9 mouse cellular contexts compared by ENCODE assay signal in genomic region chr17:34028501-34029149, GRCm38 (mm10). TPM values are rescaled to one million over a fixed set of nuclear protein-coding genes. Genes with fewer than 3 reads are reported as not detected.
A peak's percentile ranks its signal among the peaks of the same experiment; 100 is the strongest.
DNase-seq lines count a peak whose midpoint lies in the region; ATAC-seq and TF ChIP-seq lines count a peak whose summit lies in the region.
"Had no signal": no experiment of that assay in that cellular context is flagged by ENCODE, and none has a peak within 500 bp of the region (broad histone marks: within the 10 kb centered on the region; RNA-seq: fewer than 3 reads in every experiment).

No protein-coding gene starts in this region.

- no peaks in the 10 kb centered on the region for H3K9me3 ChIP-seq in stomach, embryonic 14.5 days (ENCODE audit: control insufficient read depth, low read depth, low read length)
- no peaks in the 10 kb centered on the region for H3K9me3 ChIP-seq in stomach, postnatal 0 days (ENCODE audit: control insufficient read depth, low read length)
- no peaks in the 10 kb centered on the region for H3K9me3 ChIP-seq in intestine, embryonic 16.5 days (ENCODE audit: control insufficient read depth, low read length)
- no peaks in the 10 kb centered on the region for H3K9me3 ChIP-seq in neural tube, embryonic 15.5 days (replicated peaks)

- no peaks in the 10 kb centered on the region for H3K27me3 ChIP-seq in stomach, embryonic 14.5 days (ENCODE audit: control insufficient read depth, insufficient read depth, low read length)
- H3K27me3 ChIP-seq in stomach, postnatal 0 days (ENCODE audit: control insufficient read depth, insufficient read depth, low read length), result no peaks in the 10 kb centered on the region
- no peaks in the 10 kb centered on the region for H3K27me3 ChIP-seq in intestine, embryonic 16.5 days (replicated peaks; ENCODE audit: control insufficient read depth, insufficient read depth, low read length)
- no peaks in the 10 kb centered on the region for H3K27me3 ChIP-seq in neural tube, embryonic 15.5 days (replicated peaks)

- TF ChIP-seq CTCF in stomach, postnatal 0 days (IDR thresholded peaks at IDR 0.05; ENCODE audit: low read depth), result no peak

- peak overlapping the region; percentile 56; the same call in 1 of the 2 replicates for H3K27ac ChIP-seq in stomach, embryonic 14.5 days (ENCODE audit: low read length)
- no peak overlapping the region for H3K27ac ChIP-seq in stomach, postnatal 0 days (replicated peaks)
- peak overlapping the region; percentile 37 for H3K27ac ChIP-seq in intestine, embryonic 16.5 days (ENCODE audit: low read length)
- H3K27ac ChIP-seq in neural tube, embryonic 15.5 days (replicated peaks), result peak overlapping the region; percentile 98
- H3K27ac ChIP-seq: macrophage had no signal

- ATAC-seq in stomach, embryonic 14.5 days (ENCODE audit: insufficient number of reproducible peaks, insufficient read depth, low FRiP score, low read depth), result no peak
- ATAC-seq in stomach, postnatal 0 days (ENCODE audit: low FRiP score, low TSS enrichment), result no peak
- ATAC-seq in intestine, embryonic 16.5 days, result no peak
- ATAC-seq in neural tube, embryonic 15.5 days (ENCODE audit: low FRiP score), result no peak

- DNase-seq in cerebellum, adult 8-10 months, result peak; percentile 25
- DNase-seq in cerebellum, postnatal 4 days (ENCODE audit: low spot score in 2 of 2), result no peak
- no peak for DNase-seq in stomach, postnatal 0 days (ENCODE audit: low spot score)
- no peak for DNase-seq in retina, postnatal 1 day
- no peak for DNase-seq in layer of hippocampus, postnatal 36 days

- peaks cover 47% of the 10 kb centered on the region for H3K4me1 ChIP-seq in stomach, embryonic 14.5 days (ENCODE audit: control insufficient read depth, insufficient read depth, low read length)
- H3K4me1 ChIP-seq in stomach, postnatal 0 days (replicated peaks; ENCODE audit: control insufficient read depth, insufficient read depth), result peaks cover 7% of the 10 kb centered on the region
- H3K4me1 ChIP-seq in intestine, embryonic 16.5 days (ENCODE audit: control insufficient read depth, insufficient read depth, low read length), result peaks cover 56% of the 10 kb centered on the region
- H3K4me1 ChIP-seq in neural tube, embryonic 15.5 days, result peaks cover 78% of the 10 kb centered on the region

- peak overlapping the region; percentile 61; the same call in 1 of the 2 replicates for H3K4me3 ChIP-seq in stomach, embryonic 14.5 days (ENCODE audit: low read depth, low read length)
- no peak overlapping the region for H3K4me3 ChIP-seq in stomach, postnatal 0 days (ENCODE audit: low read depth, low read length)
- peak overlapping the region; percentile 72; the same call in 1 of the 2 replicates for H3K4me3 ChIP-seq in intestine, embryonic 16.5 days (ENCODE audit: low read length)
- H3K4me3 ChIP-seq in neural tube, embryonic 15.5 days (replicated peaks), result peak overlapping the region; percentile 64

- H3K4me2 ChIP-seq in stomach, embryonic 14.5 days (replicated peaks; ENCODE audit: low read depth, low read length), result peak overlapping the region; percentile 96
- H3K4me2 ChIP-seq in stomach, postnatal 0 days (replicated peaks; ENCODE audit: low read depth), result no peak overlapping the region; the same call in 1 of the 2 replicates
- H3K4me2 ChIP-seq in intestine, embryonic 16.5 days (ENCODE audit: low read depth, low read length), result peak overlapping the region; percentile 92
- H3K4me2 ChIP-seq in neural tube, embryonic 15.5 days, result peak overlapping the region; percentile 98

- WGBS in stomach, embryonic 14.5 days, result 73% methylated on average over 17 of the region's 17 CpGs
- WGBS in stomach, postnatal 0 days, result 72% methylated on average over 17 of the region's 17 CpGs
- WGBS in intestine, embryonic 16.5 days, result 78% methylated on average over 17 of the region's 17 CpGs
- 45% methylated on average over 17 of the region's 17 CpGs for WGBS in neural tube, embryonic 15.5 days

- peaks cover 19% of the 10 kb centered on the region for H3K36me3 ChIP-seq in stomach, embryonic 14.5 days (ENCODE audit: control insufficient read depth, insufficient read depth, low read length)
- peaks cover 17% of the 10 kb centered on the region for H3K36me3 ChIP-seq in stomach, postnatal 0 days (ENCODE audit: control insufficient read depth, insufficient read depth, low read length)
- H3K36me3 ChIP-seq in intestine, embryonic 16.5 days (ENCODE audit: control insufficient read depth, insufficient read depth, low read length), result peaks cover 13% of the 10 kb centered on the region; the same call in 1 of the 2 replicates
- peaks cover 18% of the 10 kb centered on the region for H3K36me3 ChIP-seq in neural tube, embryonic 15.5 days

- no peak overlapping the region for H3K9ac ChIP-seq in stomach, embryonic 14.5 days (replicated peaks; ENCODE audit: low read depth, low read length)
- no peak overlapping the region for H3K9ac ChIP-seq in stomach, postnatal 0 days (ENCODE audit: low read length)
- no peak overlapping the region; the same call in 1 of the 2 replicates for H3K9ac ChIP-seq in intestine, embryonic 16.5 days (ENCODE audit: low read depth, low read length)
- H3K9ac ChIP-seq in neural tube, embryonic 15.5 days (replicated peaks), result no peak overlapping the region

- no peak for TF ChIP-seq EP300 in stomach, postnatal 0 days (optimal IDR thresholded peaks at IDR 0.05)

RNA-seq across cellular contexts. Expression of gene H2-Ke6, which starts 0.8 kb away (rescaled TPM):
- polyA plus RNA-seq in stomach, embryonic 14.5 days (2014; fragmentation: Nextera tagmentation; extraction: Ambion mirVana), result 41.7 and 44.9 TPM in 2 replicates
- polyA plus RNA-seq in stomach, postnatal 0 days (2015; fragmentation: Nextera tagmentation; extraction: Ambion mirVana), result 37.6 and 42.4 TPM in 2 replicates
- 66.0 and 66.7 TPM in 2 replicates for polyA plus RNA-seq in intestine, embryonic 16.5 days (2015; fragmentation: Nextera tagmentation; extraction: Ambion mirVana)
- 68.4 and 71.4 TPM in 2 replicates for polyA plus RNA-seq in neural tube, embryonic 15.5 days (2015; fragmentation: Nextera tagmentation; extraction: Ambion mirVana)
- 10 to 100 TPM; 60.2 to 61.7 TPM for total RNA-seq in layer of hippocampus, postnatal 36 days (2021)

RNA-seq across cellular contexts. Expression of gene Slc39a7, which starts 2.9 kb away (rescaled TPM):
- polyA plus RNA-seq in stomach, embryonic 14.5 days (2014; fragmentation: Nextera tagmentation; extraction: Ambion mirVana), result 81.3 and 91.7 TPM in 2 replicates
- polyA plus RNA-seq in stomach, postnatal 0 days (2015; fragmentation: Nextera tagmentation; extraction: Ambion mirVana), result 114 and 118 TPM in 2 replicates
- 171 and 176 TPM in 2 replicates for polyA plus RNA-seq in intestine, embryonic 16.5 days (2015; fragmentation: Nextera tagmentation; extraction: Ambion mirVana)
- 167 and 170 TPM in 2 replicates for polyA plus RNA-seq in neural tube, embryonic 15.5 days (2015; fragmentation: Nextera tagmentation; extraction: Ambion mirVana)
- 10 to 100 TPM; 88.5 to 92.6 TPM for total RNA-seq in layer of hippocampus, postnatal 36 days (2021)

RNA-seq across cellular contexts. Expression of gene Rxrb, which starts 3.0 kb away (rescaled TPM):
- polyA plus RNA-seq in stomach, embryonic 14.5 days (2014; fragmentation: Nextera tagmentation; extraction: Ambion mirVana), result 21.7 and 22.4 TPM in 2 replicates
- polyA plus RNA-seq in stomach, postnatal 0 days (2015; fragmentation: Nextera tagmentation; extraction: Ambion mirVana), result 25.0 and 26.9 TPM in 2 replicates
- polyA plus RNA-seq in intestine, embryonic 16.5 days (2015; fragmentation: Nextera tagmentation; extraction: Ambion mirVana), result 37.6 and 38.4 TPM in 2 replicates
- 54.4 and 57.7 TPM in 2 replicates for polyA plus RNA-seq in neural tube, embryonic 15.5 days (2015; fragmentation: Nextera tagmentation; extraction: Ambion mirVana)
- total RNA-seq in layer of hippocampus, postnatal 36 days (2021), result 10 to 100 TPM; 77.8 to 79.2 TPM

RNA-seq across cellular contexts. Expression of gene Ring1, which starts 4.1 kb away (rescaled TPM):
- 7.5 and 8.6 TPM in 2 replicates for polyA plus RNA-seq in stomach, embryonic 14.5 days (2014; fragmentation: Nextera tagmentation; extraction: Ambion mirVana)
- polyA plus RNA-seq in stomach, postnatal 0 days (2015; fragmentation: Nextera tagmentation; extraction: Ambion mirVana), result 13.3 and 14.6 TPM in 2 replicates
- 9.3 and 12.1 TPM in 2 replicates for polyA plus RNA-seq in intestine, embryonic 16.5 days (2015; fragmentation: Nextera tagmentation; extraction: Ambion mirVana)
- polyA plus RNA-seq in neural tube, embryonic 15.5 days (2015; fragmentation: Nextera tagmentation; extraction: Ambion mirVana), result 21.9 and 24.4 TPM in 2 replicates
- 10 to 100 TPM; 39.6 to 42.9 TPM for total RNA-seq in layer of hippocampus, postnatal 36 days (2021)

RNA-seq across cellular contexts. Expression of gene Col11a2, which starts 10.6 kb away (rescaled TPM):
- polyA plus RNA-seq in stomach, embryonic 14.5 days (2014; fragmentation: Nextera tagmentation; extraction: Ambion mirVana), result 0.32 and 1.2 TPM in 2 replicates
- 0.18 and 0.29 TPM in 2 replicates for polyA plus RNA-seq in stomach, postnatal 0 days (2015; fragmentation: Nextera tagmentation; extraction: Ambion mirVana)
- 0.20 and 0.45 TPM in 2 replicates for polyA plus RNA-seq in intestine, embryonic 16.5 days (2015; fragmentation: Nextera tagmentation; extraction: Ambion mirVana)
- polyA plus RNA-seq in neural tube, embryonic 15.5 days (2015; fragmentation: Nextera tagmentation; extraction: Ambion mirVana), result 8.3 and 9.4 TPM in 2 replicates
- total RNA-seq in layer of hippocampus, postnatal 36 days (2021), result 10 to 100 TPM; 20.3 to 21.8 TPM
